Mouse (Mus musculus): ENCODE measurements around the gene Ift46. TPM values are rescaled to one million over a fixed set of nuclear protein-coding genes. Genes with fewer than 3 reads are reported as not detected.

Ift46 gene
- polyA plus RNA-seq (2014; fragmentation: Nextera tagmentation; extraction: Ambion mirVana), result 101 and 121 TPM in 2 replicates

GRCm38 (mm10) chr9:44767101-44768028 lies at the start of gene Ift46, which contains the start of gene Arcn1:
Ift46 (plus strand) TSS chr9:44767908.
Arcn1 (minus strand) TSS chr9:44767845.
- Histone ChIP-seq H3K9ac (ENCODE audit: low read depth, low read length) (peak within 1 kb of the TSS; percentile 99), H3K4me2 (ENCODE audit: low read depth, low read length) (peak within 1 kb of the TSS; percentile 70), H3K4me1 (ENCODE audit: control insufficient read depth, insufficient read depth, low read length) (peaks cover 17% of the 10 kb centered on the region), H3K27ac (replicated peaks; ENCODE audit: low read depth, low read length) (peak within 1 kb of the TSS; percentile 97), H3K27me3 (replicated peaks; ENCODE audit: control insufficient read depth, insufficient read depth, low read length) (no peaks in the 10 kb centered on the region), H3K4me3 (ENCODE audit: low read depth, low read length) (peak within 1 kb of the TSS; percentile 79), H3K36me3 (ENCODE audit: control insufficient read depth, insufficient read depth, low read length) (no peaks in the 10 kb centered on the region), H3K9me3 (ENCODE audit: control insufficient read depth, low read length) (no peaks in the 10 kb centered on the region)
- peak; percentile 93 for ATAC-seq (ENCODE audit: low read depth)
- DNase-seq (ENCODE audit: low spot score), result peak; percentile 94
- under 1% methylated on average over 66 of the region's 82 CpGs for WGBS

DNA sequence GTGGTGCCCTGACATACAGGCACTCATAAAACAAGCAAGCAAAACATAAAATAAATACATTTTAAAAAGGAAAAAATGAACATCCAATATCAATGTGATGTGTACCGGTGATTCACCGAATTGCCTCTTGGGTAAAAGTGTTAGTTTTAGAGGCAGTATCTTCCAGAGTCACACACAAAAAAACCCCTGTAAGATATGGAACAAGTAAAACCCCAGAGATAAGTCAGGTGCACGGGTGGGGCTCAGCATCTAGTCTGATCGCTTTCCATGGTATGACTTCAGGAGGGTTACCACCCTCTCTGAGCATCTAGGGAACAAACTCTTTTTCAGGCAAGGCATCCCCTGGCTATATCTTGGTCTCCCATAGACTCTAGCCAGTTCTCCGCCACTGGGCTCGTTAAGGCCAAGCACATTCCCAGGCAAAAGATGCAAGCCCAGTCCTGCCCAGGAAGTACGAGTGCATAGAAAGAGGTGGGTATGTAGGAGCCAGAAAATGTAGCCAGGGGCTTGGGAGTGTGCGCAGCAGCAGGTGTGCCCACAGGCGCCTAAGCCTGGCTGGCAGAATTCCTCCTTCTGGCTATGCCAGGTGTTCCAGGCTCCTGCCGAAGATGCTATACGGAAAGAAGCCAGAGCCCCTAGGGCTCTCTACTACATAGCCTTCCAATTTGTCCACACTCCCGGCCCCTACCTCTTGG lies 48.6 kb upstream of the Ift46 start:
- no peaks in the 10 kb centered on the region for H3K9me3 ChIP-seq (ENCODE audit: control insufficient read depth, low read length)
- no peak overlapping the region for H3K4me3 ChIP-seq (ENCODE audit: low read depth, low read length)
- H3K36me3 ChIP-seq (ENCODE audit: control insufficient read depth, insufficient read depth, low read length), result peaks cover 39% of the 10 kb centered on the region
- 76% methylated on average over 12 of the region's 12 CpGs for WGBS
- peaks cover 33% of the 10 kb centered on the region for H3K4me1 ChIP-seq (ENCODE audit: control insufficient read depth, insufficient read depth, low read length)
- no peak for ATAC-seq (ENCODE audit: low read depth)
- H3K27ac ChIP-seq (replicated peaks; ENCODE audit: low read depth, low read length), result no peak overlapping the region; the same call in 1 of the 2 replicates
- no peaks in the 10 kb centered on the region for H3K27me3 ChIP-seq (replicated peaks; ENCODE audit: control insufficient read depth, insufficient read depth, low read length)
- H3K9ac ChIP-seq (ENCODE audit: low read depth, low read length), result no peak overlapping the region
- H3K4me2 ChIP-seq (ENCODE audit: low read depth, low read length), result 0 out of 2 replicates have a peak overlapping the region, but pooled peaks have one; percentile 3
- DNase-seq (ENCODE audit: low spot score), result no peak

GRCm38 (mm10) chr9:44719632-44720357 lies 47.9 kb upstream of the Ift46 start:
- Histone ChIP-seq H3K27me3 (replicated peaks; ENCODE audit: control insufficient read depth, insufficient read depth, low read length) (no peaks in the 10 kb centered on the region), H3K4me2 (ENCODE audit: low read depth, low read length) (peak overlapping the region; percentile 78), H3K9me3 (ENCODE audit: control insufficient read depth, low read length) (no peaks in the 10 kb centered on the region), H3K27ac (replicated peaks; ENCODE audit: low read depth, low read length) (no peak overlapping the region; the same call in 1 of the 2 replicates), H3K9ac (ENCODE audit: low read depth, low read length) (peak overlapping the region; percentile 80; the same call in 1 of the 2 replicates), H3K36me3 (ENCODE audit: control insufficient read depth, insufficient read depth, low read length) (peaks cover 32% of the 10 kb centered on the region), H3K4me1 (ENCODE audit: control insufficient read depth, insufficient read depth, low read length) (peaks cover 36% of the 10 kb centered on the region), H3K4me3 (ENCODE audit: low read depth, low read length) (peak overlapping the region; percentile 62)
- ATAC-seq (ENCODE audit: low read depth), result 0 out of 2 replicates have a peak, but pooled peaks have one; percentile 0
- DNase-seq (ENCODE audit: low spot score), result no peak
- WGBS, result 69% methylated on average over 8 of the region's 8 CpGs

GRCm38 (mm10) chr9:44720358-44721153 lies 47.2 kb upstream of the Ift46 start:
- peak overlapping the region; percentile 80 for H3K9ac ChIP-seq (ENCODE audit: low read depth, low read length)
- no peaks in the 10 kb centered on the region for H3K27me3 ChIP-seq (replicated peaks; ENCODE audit: control insufficient read depth, insufficient read depth, low read length)
- H3K9me3 ChIP-seq (ENCODE audit: control insufficient read depth, low read length), result no peaks in the 10 kb centered on the region
- H3K4me1 ChIP-seq (ENCODE audit: control insufficient read depth, insufficient read depth, low read length), result peaks cover 36% of the 10 kb centered on the region
- 10% methylated on average over 9 of the region's 9 CpGs for WGBS
- peak overlapping the region; percentile 78 for H3K4me2 ChIP-seq (ENCODE audit: low read depth, low read length)
- no peak for DNase-seq (ENCODE audit: low spot score)
- peak overlapping the region; percentile 67 for H3K27ac ChIP-seq (replicated peaks; ENCODE audit: low read depth, low read length)
- peak overlapping the region; percentile 62 for H3K4me3 ChIP-seq (ENCODE audit: low read depth, low read length)
- ATAC-seq (ENCODE audit: low read depth), result 0 out of 2 replicates have a peak, but pooled peaks have one; percentile 7
- H3K36me3 ChIP-seq (ENCODE audit: control insufficient read depth, insufficient read depth, low read length), result peaks cover 25% of the 10 kb centered on the region

DNA sequence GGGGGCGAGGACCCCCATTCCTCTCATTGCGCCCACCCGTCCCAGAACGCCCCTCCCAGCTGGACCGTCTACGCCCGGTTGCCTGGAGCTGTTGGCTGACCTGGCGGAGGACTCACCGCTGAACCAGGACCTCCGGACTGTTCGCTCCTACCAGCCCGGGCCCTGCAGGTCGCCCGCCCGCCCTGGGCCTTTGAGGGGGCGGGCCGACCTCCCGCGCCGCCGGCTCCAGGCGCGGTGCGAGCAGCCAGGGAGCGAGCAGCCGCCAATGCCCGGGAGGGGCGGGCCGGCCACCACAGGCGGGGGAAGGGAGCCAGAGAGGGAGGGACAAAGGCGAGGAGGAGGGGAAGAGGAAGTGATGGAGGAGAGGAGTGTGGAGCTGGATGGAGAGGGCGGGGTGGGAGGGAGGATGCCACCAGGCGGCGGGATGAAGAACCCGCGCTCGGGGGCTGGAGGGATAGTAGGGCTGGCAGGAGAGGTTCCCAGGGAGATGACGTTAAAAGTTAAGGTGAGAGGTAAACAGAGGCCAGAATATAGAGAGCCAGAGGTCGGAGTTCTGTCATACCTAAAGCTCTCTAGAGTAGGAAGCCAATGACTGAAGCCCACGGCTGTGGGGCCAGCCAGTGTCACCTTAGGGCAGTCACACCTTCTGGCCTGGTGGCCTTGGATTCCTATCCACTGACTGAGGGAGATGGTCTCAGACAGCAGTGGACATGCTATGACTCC lies 46.4 kb upstream of the Ift46 start:
- DNase-seq (ENCODE audit: low spot score) (peak; percentile 91), ATAC-seq (ENCODE audit: low read depth) (peak; percentile 82)
- peak overlapping the region; percentile 62 for H3K4me3 ChIP-seq (ENCODE audit: low read depth, low read length)
- under 1% methylated on average over 29 of the region's 40 CpGs for WGBS
- H3K9me3 ChIP-seq (ENCODE audit: control insufficient read depth, low read length), result no peaks in the 10 kb centered on the region
- H3K27ac ChIP-seq (replicated peaks; ENCODE audit: low read depth, low read length), result peak overlapping the region; percentile 67
- H3K4me2 ChIP-seq (ENCODE audit: low read depth, low read length), result peak overlapping the region; percentile 78
- H3K9ac ChIP-seq (ENCODE audit: low read depth, low read length), result peak overlapping the region; percentile 80
- H3K27me3 ChIP-seq (replicated peaks; ENCODE audit: control insufficient read depth, insufficient read depth, low read length), result no peaks in the 10 kb centered on the region
- peaks cover 36% of the 10 kb centered on the region for H3K4me1 ChIP-seq (ENCODE audit: control insufficient read depth, insufficient read depth, low read length)
- H3K36me3 ChIP-seq (ENCODE audit: control insufficient read depth, insufficient read depth, low read length), result peaks cover 22% of the 10 kb centered on the region; the same call in 1 of the 2 replicates

GRCm38 (mm10) chr9:44721877-44722186 lies 45.9 kb upstream of the Ift46 start:
- no peak for ATAC-seq (ENCODE audit: low read depth)
- Histone ChIP-seq H3K9me3 (ENCODE audit: control insufficient read depth, low read length) (no peaks in the 10 kb centered on the region), H3K27me3 (replicated peaks; ENCODE audit: control insufficient read depth, insufficient read depth, low read length) (no peaks in the 10 kb centered on the region), H3K36me3 (ENCODE audit: control insufficient read depth, insufficient read depth, low read length) (peaks cover 23% of the 10 kb centered on the region), H3K4me2 (ENCODE audit: low read depth, low read length) (peak overlapping the region; percentile 78), H3K9ac (ENCODE audit: low read depth, low read length) (peak overlapping the region; percentile 80; the same call in 1 of the 2 replicates), H3K4me3 (ENCODE audit: low read depth, low read length) (peak overlapping the region; percentile 62; the same call in 1 of the 2 replicates), H3K27ac (replicated peaks; ENCODE audit: low read depth, low read length) (peak overlapping the region; percentile 44; the same call in 1 of the 2 replicates), H3K4me1 (ENCODE audit: control insufficient read depth, insufficient read depth, low read length) (peaks cover 42% of the 10 kb centered on the region)
- WGBS, result 70% methylated on average over 3 of the region's 3 CpGs
- no peak for DNase-seq (ENCODE audit: low spot score)

DNA sequence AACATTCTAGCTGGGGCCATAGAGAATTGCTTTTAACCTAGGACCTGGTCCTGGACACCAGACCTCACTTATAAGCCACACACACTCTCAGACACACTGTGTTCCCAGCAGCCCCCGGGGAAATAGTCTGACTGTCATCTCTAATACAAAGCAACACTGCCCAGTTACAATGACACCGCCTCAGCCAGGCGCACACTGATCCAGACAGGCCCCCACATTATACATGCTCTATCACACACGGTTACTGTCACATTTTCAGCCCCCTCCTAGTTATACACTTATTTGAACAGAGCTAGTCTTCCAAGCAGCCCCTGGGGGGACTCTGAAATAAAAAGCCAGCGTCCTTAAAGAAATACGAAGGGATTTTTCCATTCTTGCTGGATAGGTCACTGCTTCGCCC lies 45.1 kb upstream of the Ift46 start:
- H3K27me3 ChIP-seq (replicated peaks; ENCODE audit: control insufficient read depth, insufficient read depth, low read length), result no peaks in the 10 kb centered on the region
- peaks cover 42% of the 10 kb centered on the region for H3K4me1 ChIP-seq (ENCODE audit: control insufficient read depth, insufficient read depth, low read length)
- 69% methylated on average over 7 of the region's 7 CpGs for WGBS
- no peak overlapping the region for H3K4me2 ChIP-seq (ENCODE audit: low read depth, low read length)
- no peak overlapping the region for H3K9ac ChIP-seq (ENCODE audit: low read depth, low read length)
- ATAC-seq (ENCODE audit: low read depth), result no peak
- H3K4me3 ChIP-seq (ENCODE audit: low read depth, low read length), result no peak overlapping the region
- peak overlapping the region; percentile 84 for H3K27ac ChIP-seq (replicated peaks; ENCODE audit: low read depth, low read length)
- H3K36me3 ChIP-seq (ENCODE audit: control insufficient read depth, insufficient read depth, low read length), result peaks cover 21% of the 10 kb centered on the region
- H3K9me3 ChIP-seq (ENCODE audit: control insufficient read depth, low read length), result no peaks in the 10 kb centered on the region
- DNase-seq (ENCODE audit: low spot score), result no peak

Measured in embryonic facial prominence, embryonic 14.5 days (tissue).